Mouse (Mus musculus) hindbrain, embryonic 12.5 days (tissue): Measurements from ENCODE around the gene Pop7. TPM values are rescaled to one million over a fixed set of nuclear protein-coding genes. Genes with fewer than 3 reads are reported as not detected.

Source experiments
- ATAC-seq: fragments of 200-750 bp; cut with Nextera tagmentation; 2 replicates; pipeline ENCODE4 v1.8.0; 2017; ENCODE audit warnings: moderate TSS enrichment; ENCODE audit not compliant: low FRiP score
- H3K27ac ChIP-seq: fragments of 300-500 bp; sonication (generic); 2 replicates; pipeline ENCODE4 v1.5.1; 2016; ENCODE audit warnings: mild to moderate bottlenecking
- H3K27me3 ChIP-seq: fragments of 300-500 bp; sonication (generic); 2 replicates; pipeline ENCODE4 v1.6.1; 2016; ENCODE audit warnings: mild to moderate bottlenecking
- H3K36me3 ChIP-seq: fragments of 300-500 bp; sonication (generic); 2 replicates; pipeline ENCODE4 v1.6.1; 2016; ENCODE audit warnings: mild to moderate bottlenecking
- H3K4me1 ChIP-seq: fragments of 300-500 bp; sonication (generic); 2 replicates; pipeline ENCODE4 v1.6.1; 2016
- H3K4me2 ChIP-seq: fragments of 300-500 bp; sonication (generic); replicated peaks from 2 replicates; pipeline ENCODE4 v1.6.1; 2016; ENCODE audit warnings: mild to moderate bottlenecking
- H3K4me3 ChIP-seq: fragments of 300-500 bp; sonication (generic); 2 replicates; pipeline ENCODE4 v1.5.1; 2016; ENCODE audit warnings: mild to moderate bottlenecking
- H3K9ac ChIP-seq: fragments of 300-500 bp; sonication (generic); 2 replicates; pipeline ENCODE4 v1.6.1; 2016; ENCODE audit warnings: mild to moderate bottlenecking, moderate library complexity
- H3K9me3 ChIP-seq: fragments of 300-500 bp; sonication (generic); replicated peaks from 2 replicates; pipeline ENCODE4 v1.6.1; 2016; ENCODE audit warnings: mild to moderate bottlenecking
- WGBS: fragments of 180-500 bp; shearing (Covaris S2); methylation state at CpG from one replicate; pipeline ENCODE4 v1.1.7; 2016; 5-methylcytosine and 5-hydroxymethylcytosine counted together
- microRNA-seq: library from miRNA; unstranded; fragments of <30 nt; microRNA quantifications from one replicate; pipeline ENCODE4, GENCODE M21; 2017
- polyA plus RNA-seq: library from polyadenylated mRNA; unstranded; fragments of >200 nt; fragmentation: Nextera tagmentation; extraction: Ambion mirVana; gene quantifications from 2 replicates; pipeline ENCODE4 v1.2.1, GENCODE M21; 2016

Gene Pop7
- polyA plus RNA-seq, 1 experiment from 2014 or later: 60.7 TPM

- Histone ChIP-seq H3K36me3 (no peaks in the 10 kb centered on the region), H3K9me3 (no peaks in the 10 kb centered on the region), H3K4me2 (no peak overlapping the region), H3K27ac (no peak overlapping the region), H3K9ac (no peak overlapping the region), H3K4me1 (peaks cover 17% of the 10 kb centered on the region), H3K27me3 (peaks cover 11% of the 10 kb centered on the region), H3K4me3 (no peak overlapping the region)
- no peak for ATAC-seq
Measured at GRCm38 (mm10) chr5:137481138-137481537, 21.2 kb downstream of the Pop7 start.

GRCm38 (mm10) chr5:137476964-137477363 lies 25.4 kb downstream of the Pop7 start, which contains the start of gene Zan:
Zan (minus strand) TSS chr5:137477064.
- H3K27ac ChIP-seq: no peak within 1 kb of the TSS
- H3K4me2 ChIP-seq: no peak within 1 kb of the TSS
- WGBS: 82% methylated on average over 5 of the region's 5 CpGs
- H3K9ac ChIP-seq: no peak within 1 kb of the TSS
- no peaks in the 10 kb centered on the region for H3K9me3 ChIP-seq
- no peaks in the 10 kb centered on the region for H3K36me3 ChIP-seq
- H3K27me3 ChIP-seq: no peaks in the 10 kb centered on the region
- no peak for ATAC-seq
- no peak within 1 kb of the TSS for H3K4me3 ChIP-seq
- peaks cover 3% of the 10 kb centered on the region; the same call in 1 of the 2 replicates for H3K4me1 ChIP-seq

GRCm38 (mm10) chr5:137474351-137474750 lies 28.0 kb downstream of the Pop7 start:
- ATAC-seq: no peak
- 22% methylated on average over 2 of the region's 2 CpGs for WGBS

GRCm38 (mm10) chr5:137472252-137472904 lies 29.9 kb downstream of the Pop7 start:
- WGBS: 76% methylated on average over 5 of the region's 5 CpGs
- Histone ChIP-seq H3K4me3 (no peak overlapping the region), H3K36me3 (no peaks in the 10 kb centered on the region), H3K27me3 (no peaks in the 10 kb centered on the region), H3K4me2 (no peak overlapping the region), H3K4me1 (no peaks in the 10 kb centered on the region), H3K9ac (no peak overlapping the region), H3K9me3 (no peaks in the 10 kb centered on the region), H3K27ac (no peak overlapping the region)
- no peak for ATAC-seq

More at GRCm38 (mm10) chr5:137474351-137474750, 28.0 kb downstream of the Pop7 start:
- Histone ChIP-seq H3K36me3 (no peaks in the 10 kb centered on the region), H3K9ac (no peak overlapping the region), H3K4me3 (no peak overlapping the region), H3K27ac (no peak overlapping the region), H3K4me2 (no peak overlapping the region), H3K27me3 (no peaks in the 10 kb centered on the region), H3K9me3 (no peaks in the 10 kb centered on the region), H3K4me1 (no peaks in the 10 kb centered on the region)

- Histone ChIP-seq H3K4me3 (no peak overlapping the region), H3K9ac (no peak overlapping the region), H3K27me3 (no peaks in the 10 kb centered on the region), H3K4me1 (no peaks in the 10 kb centered on the region), H3K4me2 (no peak overlapping the region), H3K36me3 (no peaks in the 10 kb centered on the region), H3K27ac (no peak overlapping the region), H3K9me3 (no peaks in the 10 kb centered on the region)
- WGBS: 90% methylated on average over 6 of the region's 6 CpGs
- ATAC-seq: no peak
Measured at GRCm38 (mm10) chr5:137466946-137467345, 35.4 kb downstream of the Pop7 start.

- Histone ChIP-seq H3K27me3 (no peaks in the 10 kb centered on the region), H3K36me3 (no peaks in the 10 kb centered on the region), H3K4me3 (no peak overlapping the region), H3K9me3 (no peaks in the 10 kb centered on the region), H3K9ac (no peak overlapping the region), H3K4me1 (no peaks in the 10 kb centered on the region), H3K4me2 (no peak overlapping the region), H3K27ac (no peak overlapping the region)
- 56% methylated on average over 3 of the region's 3 CpGs for WGBS
- no peak for ATAC-seq
Measured at GRCm38 (mm10) chr5:137465049-137465448, 37.3 kb downstream of the Pop7 start.

GRCm38 (mm10) chr5:137455866-137456591 lies 46.3 kb downstream of the Pop7 start:
- ATAC-seq: no peak
- no peak overlapping the region for H3K27ac ChIP-seq
- H3K4me2 ChIP-seq: no peak overlapping the region
- H3K4me3 ChIP-seq: no peak overlapping the region
- 63% methylated on average over 7 of the region's 7 CpGs for WGBS
- no peak overlapping the region for H3K9ac ChIP-seq
- no peaks in the 10 kb centered on the region for H3K9me3 ChIP-seq
- no peaks in the 10 kb centered on the region for H3K4me1 ChIP-seq
- H3K27me3 ChIP-seq: no peaks in the 10 kb centered on the region
- H3K36me3 ChIP-seq: no peaks in the 10 kb centered on the region

- no peak overlapping the region for H3K4me2 ChIP-seq
- no peaks in the 10 kb centered on the region for H3K9me3 ChIP-seq
- WGBS: 81% methylated on average over 6 of the region's 6 CpGs
- H3K4me3 ChIP-seq: no peak overlapping the region
- no peak for ATAC-seq
- H3K27ac ChIP-seq: no peak overlapping the region
- no peak overlapping the region for H3K9ac ChIP-seq
- H3K4me1 ChIP-seq: no peaks in the 10 kb centered on the region
- H3K27me3 ChIP-seq: no peaks in the 10 kb centered on the region
- H3K36me3 ChIP-seq: no peaks in the 10 kb centered on the region
Measured at GRCm38 (mm10) chr5:137455206-137455605, 47.1 kb downstream of the Pop7 start.

Small RNAs within 50 kb of the gene (microRNA-seq; reads per million reads assigned to microRNA genes)
- gene Mir6418: 1.9 reads per million

Other genes starting within 250 kb of the Pop7 start
- gene Ache, start 215.0 kb downstream of the Pop7 start, polyA plus RNA-seq: 12.6 and 13.1 TPM in 2 replicates
- 8.1 and 10.3 TPM in 2 replicates for gene Ufsp1, start 207.9 kb downstream of the Pop7 start, polyA plus RNA-seq
- 151 and 152 TPM in 2 replicates for gene Srrt, start 194.8 kb downstream of the Pop7 start, polyA plus RNA-seq
- 40.0 and 40.7 TPM in 2 replicates for gene Trip6, start 188.1 kb downstream of the Pop7 start, polyA plus RNA-seq
- gene Slc12a9, start 168.9 kb downstream of the Pop7 start, polyA plus RNA-seq: 21.9 and 23.6 TPM in 2 replicates
- 40.9 and 45.0 TPM in 2 replicates for gene Ephb4, start 152.4 kb downstream of the Pop7 start, polyA plus RNA-seq
- gene Zan, start 25.5 kb downstream of the Pop7 start, polyA plus RNA-seq: 0.09 and 0.15 TPM in 2 replicates
- gene Gigyf1, start 16.0 kb upstream of the Pop7 start, polyA plus RNA-seq: 17.9 and 19.0 TPM in 2 replicates
- gene Epo, start 30.7 kb upstream of the Pop7 start, polyA plus RNA-seq: not detected in 2 replicates
- 466 and 467 TPM in 2 replicates for gene Gnb2, start 31.0 kb upstream of the Pop7 start, polyA plus RNA-seq
- 103 and 108 TPM in 2 replicates for gene Actl6b, start 51.0 kb upstream of the Pop7 start, polyA plus RNA-seq
- gene Tfr2, start 67.3 kb upstream of the Pop7 start, polyA plus RNA-seq: 3.3 and 3.4 TPM in 2 replicates
- gene Mospd3, start 98.5 kb upstream of the Pop7 start, polyA plus RNA-seq: 38.7 and 40.0 TPM in 2 replicates
- 66.6 and 82.5 TPM in 2 replicates for gene Pcolce, start 111.3 kb upstream of the Pop7 start, polyA plus RNA-seq
- gene Fbxo24, start 126.5 kb upstream of the Pop7 start, polyA plus RNA-seq: 0.23 and 0.25 TPM in 2 replicates
- gene Lrch4, start 126.6 kb upstream of the Pop7 start, polyA plus RNA-seq: 32.4 and 34.3 TPM in 2 replicates
- 8.3 and 10.8 TPM in 2 replicates for gene Gm20605, start 126.7 kb upstream of the Pop7 start, polyA plus RNA-seq
- gene Sap25, start 138.8 kb upstream of the Pop7 start, polyA plus RNA-seq: 7.6 and 8.0 TPM in 2 replicates
- 0.10 and 0.22 TPM in 2 replicates for gene Irs3, start 143.2 kb upstream of the Pop7 start, polyA plus RNA-seq
- 21.2 and 22.4 TPM in 2 replicates for gene Agfg2, start 182.2 kb upstream of the Pop7 start, polyA plus RNA-seq
- 20.9 and 22.2 TPM in 2 replicates for gene Nyap1, start 239.1 kb upstream of the Pop7 start, polyA plus RNA-seq
- gene Tsc22d4, start 243.2 kb upstream of the Pop7 start, polyA plus RNA-seq: 81.8 and 82.9 TPM in 2 replicates